Mouse (Mus musculus) frontal cortex, postnatal 14 days (tissue): ENCODE measurements at regions not wholly inside any gene's neighbourhood (a gene's known extent, or its start where the extent isn't known, plus 50 kb on each side); places are given as distances from the start of the nearest gene placed in this dataset.

Experiments used
- DNase-seq, 2 experiments: peaks; one replicate each; pipeline ENCODE4 v3.0.0; 2022; ENCODE audit warnings: low spot score in 2 of 2

GRCm38 (mm10) chr7:36352761-36353160, 345.2 kb upstream of the Tshz3 start:
- no peak for DNase-seq

GRCm38 (mm10) chr7:36350616-36351015, 347.3 kb upstream of the Tshz3 start:
- no peak for DNase-seq

GRCm38 (mm10) chr7:36348195-36348594, 349.7 kb upstream of the Tshz3 start:
- DNase-seq = no peak

DNA sequence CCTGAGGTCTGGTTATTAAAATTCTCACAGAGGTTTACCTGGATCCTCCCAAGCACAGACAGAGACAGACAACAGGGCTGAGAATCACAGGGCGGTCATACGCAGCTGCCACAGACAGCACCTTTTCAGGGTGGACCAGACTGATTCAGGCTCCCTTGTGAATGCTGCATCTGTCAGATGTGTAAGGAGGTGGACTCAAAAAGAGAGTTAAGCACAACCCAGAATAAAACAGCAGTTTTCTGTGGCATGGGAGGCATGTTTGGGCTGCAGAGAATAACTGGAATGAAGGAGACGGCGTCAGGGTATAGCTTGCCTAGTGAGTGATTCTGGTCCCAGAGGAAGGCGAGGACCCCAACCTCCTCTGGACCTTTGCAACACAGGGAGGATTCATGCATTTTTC, 363.1 kb upstream of the Tshz3 start:
- no peak for DNase-seq

- DNase-seq = no peak
Observed at GRCm38 (mm10) chr7:36334091-36334490, 363.8 kb upstream of the Tshz3 start.

DNA sequence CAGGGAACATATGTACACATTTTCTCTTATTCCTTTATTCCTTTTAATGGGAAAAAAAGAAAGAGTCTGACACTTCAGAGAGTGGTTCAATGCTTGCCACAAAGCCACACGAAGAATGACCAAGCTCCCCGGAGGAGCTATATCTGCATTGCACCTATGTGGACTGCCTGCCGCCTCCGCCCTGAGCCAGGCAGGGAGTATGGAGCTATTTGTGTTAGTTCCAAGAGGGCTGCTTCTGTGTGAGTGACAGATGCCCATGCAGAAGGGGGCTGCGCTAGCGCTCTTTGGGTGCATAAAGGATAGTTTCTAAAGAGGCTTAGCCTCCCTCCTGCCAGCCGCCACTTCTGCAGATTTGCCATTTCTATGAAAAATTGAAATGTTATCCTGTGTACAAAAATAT, 365.3 kb upstream of the Tshz3 start:
- no peak for DNase-seq

DNA sequence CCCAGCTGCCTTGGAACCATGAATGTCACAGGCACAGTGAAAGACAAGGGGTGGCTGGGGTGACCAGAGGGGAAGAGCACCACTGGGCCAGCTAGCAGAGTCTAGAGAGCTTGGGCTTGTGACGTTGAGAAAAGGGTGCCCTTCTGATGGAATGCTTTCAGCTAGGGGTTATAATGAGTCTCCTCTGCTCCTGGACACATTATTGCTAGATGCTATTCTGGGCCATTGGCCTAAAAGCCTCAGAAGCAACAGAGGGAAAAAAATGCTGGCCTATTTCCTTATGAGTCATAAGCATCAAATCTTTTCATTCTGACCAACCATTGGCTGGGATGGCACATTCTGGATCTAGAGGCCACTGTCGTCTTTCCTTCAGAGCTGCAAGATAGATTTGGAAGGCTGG, 369.8 kb upstream of the Tshz3 start:
- DNase-seq = no peak

DNA sequence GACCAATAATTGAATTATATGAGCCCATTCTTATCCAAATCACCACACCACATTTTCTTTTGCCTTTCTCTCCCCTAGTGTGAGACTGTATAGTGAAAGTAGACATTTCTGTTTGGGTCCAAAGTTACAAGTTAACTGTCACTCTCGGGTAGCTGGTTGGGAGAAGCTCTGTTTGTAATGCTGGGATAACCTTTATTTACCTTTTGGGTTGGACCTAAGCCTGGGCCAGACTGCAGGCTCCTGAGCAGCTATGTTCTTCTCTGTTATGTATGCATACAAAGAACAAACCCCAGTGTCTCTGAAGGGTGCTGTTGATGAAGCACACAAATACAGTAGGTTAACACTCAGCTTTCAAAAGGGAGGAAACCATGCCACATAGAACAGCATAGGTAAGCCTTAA, 373.9 kb upstream of the Tshz3 start:
- no peak for DNase-seq

DNA sequence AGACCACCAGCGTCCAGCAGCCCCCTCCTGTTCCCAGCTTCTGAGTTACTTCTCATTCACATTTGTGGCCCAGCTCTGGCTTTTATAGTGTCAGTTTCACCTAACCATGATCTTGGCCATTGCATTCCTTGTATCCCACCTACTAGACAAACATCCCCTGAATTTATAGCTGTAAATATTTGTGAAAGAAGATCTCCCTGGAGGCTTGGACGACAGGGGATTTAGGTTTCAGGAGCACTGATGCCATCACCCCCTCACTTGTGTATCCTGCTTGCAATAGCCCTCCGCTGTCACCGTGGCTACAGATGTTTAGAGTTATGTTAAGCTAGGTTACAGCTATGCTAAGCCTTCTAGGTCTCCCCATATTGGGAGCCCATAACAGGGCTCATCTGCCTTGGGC, 375.7 kb upstream of the Tshz3 start:
- DNase-seq = no peak

DNA sequence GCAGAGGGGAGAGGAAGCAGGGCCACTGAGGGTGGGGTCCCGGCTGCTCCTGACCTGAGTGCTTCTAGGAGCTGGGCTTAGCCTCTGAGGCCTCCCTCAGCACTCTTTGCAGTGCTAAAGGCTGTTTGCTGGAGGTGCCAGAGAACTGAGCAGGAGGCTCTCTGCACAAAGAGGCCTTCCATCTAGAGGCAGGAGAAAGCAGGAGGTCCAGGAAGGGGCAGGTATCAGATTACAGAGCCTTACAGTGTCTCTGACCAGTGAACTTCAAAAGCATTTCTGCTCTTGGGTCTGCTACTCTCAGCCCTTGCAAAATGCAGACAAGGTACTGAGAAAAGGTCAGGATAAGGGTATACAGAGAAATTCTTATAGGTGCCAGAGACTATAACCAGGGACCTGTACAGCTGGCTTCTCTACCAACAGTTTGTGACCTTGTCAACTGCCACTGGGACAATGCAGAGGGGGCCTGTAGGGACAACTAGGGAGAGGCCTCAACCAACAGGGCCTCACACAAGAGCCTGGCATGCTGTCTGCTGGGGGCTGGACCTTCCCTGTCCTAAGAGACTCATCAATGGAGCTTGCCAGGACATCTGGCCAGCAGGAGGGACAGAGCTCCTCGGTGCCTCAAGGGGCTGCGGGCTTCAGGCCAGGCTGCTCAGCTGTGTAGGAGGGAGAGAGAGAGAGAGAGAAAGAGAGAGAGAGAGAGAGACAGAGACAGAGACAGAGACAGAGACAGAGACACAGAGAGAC, 380.3 kb upstream of the Tshz3 start:
- DNase-seq = no peak

- no peak for DNase-seq
Observed at GRCm38 (mm10) chr7:36313751-36314150, 384.2 kb upstream of the Tshz3 start.

DNA sequence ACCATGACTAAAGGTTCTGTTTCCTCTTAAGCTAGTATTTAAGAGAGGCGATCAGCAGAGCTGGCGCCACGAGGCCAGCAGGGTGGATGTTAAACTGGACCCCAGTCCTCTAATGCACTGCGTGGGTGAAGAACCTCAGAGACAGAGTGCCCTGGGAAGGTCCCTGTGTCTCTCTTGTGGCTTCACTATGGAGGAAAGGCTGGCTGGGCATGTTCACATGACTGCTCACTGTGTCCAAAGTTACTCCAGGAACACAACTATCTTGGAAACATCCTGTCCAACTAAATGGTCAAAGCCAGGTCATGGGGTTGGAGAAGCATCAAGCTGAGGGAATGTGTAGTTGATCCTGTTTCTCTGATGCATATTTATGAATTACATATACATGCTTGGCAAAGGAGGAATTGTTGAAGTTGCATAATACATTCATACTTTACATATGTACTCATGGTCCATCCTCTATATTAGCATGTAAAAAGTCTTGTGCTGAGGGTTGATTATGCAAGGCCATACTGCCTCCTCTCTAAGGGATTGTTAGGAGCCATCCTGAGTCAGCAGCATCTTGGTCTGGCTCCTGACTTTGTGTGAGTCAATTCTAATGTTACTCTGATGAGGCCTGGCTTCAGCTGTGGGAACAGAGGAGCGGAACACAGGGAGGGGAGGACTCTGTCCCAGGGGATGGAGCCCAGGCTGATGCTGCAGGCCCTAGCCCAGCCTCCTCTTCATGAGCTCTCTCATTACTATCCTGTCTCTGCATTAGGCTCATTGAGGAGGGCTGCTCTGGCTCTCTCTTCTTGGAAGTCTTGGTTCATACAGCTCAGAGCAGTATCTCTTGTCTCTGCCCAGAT, 387.9 kb upstream of the Tshz3 start:
- no peak for DNase-seq

DNA sequence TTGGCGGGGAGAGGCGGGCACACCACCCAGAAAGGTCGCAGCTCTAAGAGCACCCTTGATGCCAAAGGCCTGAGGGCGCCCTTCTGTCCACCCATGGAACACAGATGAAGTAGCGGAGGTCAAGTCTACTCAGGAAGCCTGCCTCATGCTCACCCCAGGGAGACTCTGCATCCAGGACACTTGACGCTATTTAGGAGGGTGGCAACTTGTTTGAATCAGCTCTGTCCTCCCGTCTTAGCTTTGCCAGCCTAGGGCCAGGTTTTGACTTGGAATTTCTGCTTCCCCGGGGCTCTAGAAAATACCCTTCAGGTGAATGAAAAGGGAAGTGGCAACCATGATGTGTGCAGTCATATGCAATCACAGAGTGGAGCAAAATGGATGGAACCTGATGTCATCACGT, 389.2 kb upstream of the Tshz3 start:
- no peak for DNase-seq

- no peak for DNase-seq
Observed at GRCm38 (mm10) chr7:36308106-36308620, 389.8 kb upstream of the Tshz3 start.

DNA sequence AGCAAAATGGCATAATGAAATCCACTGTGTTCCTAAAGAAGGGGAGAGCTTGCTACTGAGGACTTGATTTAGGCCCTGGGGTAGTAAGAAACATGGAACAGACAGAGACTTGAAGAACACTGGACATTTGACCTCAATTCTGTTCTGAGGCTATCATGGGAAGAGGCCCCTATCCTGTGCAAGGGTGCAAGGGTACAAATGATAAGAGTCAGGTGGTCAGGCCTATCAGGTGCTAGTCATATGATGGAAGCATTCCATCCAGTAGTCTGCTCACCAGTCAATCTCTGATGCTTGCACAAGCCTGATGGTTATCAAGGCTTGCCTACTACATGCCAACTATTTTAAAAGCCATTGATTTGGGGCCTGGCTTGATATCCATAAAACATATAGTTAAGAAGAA, 420.6 kb upstream of the Tshz3 start:
- no peak for DNase-seq

- DNase-seq = no peak
Observed at GRCm38 (mm10) chr7:36268966-36269365, 429.0 kb upstream of the Tshz3 start.

DNA sequence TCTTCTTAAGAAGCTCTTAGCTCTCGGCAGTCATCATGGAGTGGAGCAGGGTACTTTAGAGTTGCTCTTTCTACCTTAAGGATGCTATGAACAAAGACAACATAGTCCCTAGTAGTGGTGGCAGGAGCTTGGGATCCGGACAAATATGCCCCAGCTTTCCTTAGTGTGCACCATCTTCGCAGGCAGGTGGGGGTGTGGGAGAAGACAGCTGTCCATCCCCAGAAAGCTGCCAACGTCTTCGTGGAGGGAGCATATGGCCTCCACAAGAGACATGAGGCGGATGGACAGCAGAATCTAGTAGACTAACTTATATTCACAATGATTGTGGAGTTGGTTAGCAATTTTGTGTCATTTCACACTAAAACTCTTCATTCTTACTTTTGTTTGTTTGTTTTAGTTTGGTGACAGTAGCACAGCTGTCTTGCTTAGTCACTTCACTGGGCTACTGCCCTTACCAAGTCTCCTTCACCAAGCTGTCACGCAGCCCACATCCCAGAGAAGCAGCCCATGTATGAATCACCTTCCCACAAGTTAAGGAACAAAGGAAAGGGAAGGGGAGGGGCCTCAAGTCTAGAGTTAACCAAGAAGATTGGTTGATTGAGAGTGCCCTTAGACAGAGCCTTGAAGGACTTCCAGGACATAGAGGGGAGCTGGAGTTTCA, 432.6 kb upstream of the Tshz3 start:
- no peak for DNase-seq

DNA sequence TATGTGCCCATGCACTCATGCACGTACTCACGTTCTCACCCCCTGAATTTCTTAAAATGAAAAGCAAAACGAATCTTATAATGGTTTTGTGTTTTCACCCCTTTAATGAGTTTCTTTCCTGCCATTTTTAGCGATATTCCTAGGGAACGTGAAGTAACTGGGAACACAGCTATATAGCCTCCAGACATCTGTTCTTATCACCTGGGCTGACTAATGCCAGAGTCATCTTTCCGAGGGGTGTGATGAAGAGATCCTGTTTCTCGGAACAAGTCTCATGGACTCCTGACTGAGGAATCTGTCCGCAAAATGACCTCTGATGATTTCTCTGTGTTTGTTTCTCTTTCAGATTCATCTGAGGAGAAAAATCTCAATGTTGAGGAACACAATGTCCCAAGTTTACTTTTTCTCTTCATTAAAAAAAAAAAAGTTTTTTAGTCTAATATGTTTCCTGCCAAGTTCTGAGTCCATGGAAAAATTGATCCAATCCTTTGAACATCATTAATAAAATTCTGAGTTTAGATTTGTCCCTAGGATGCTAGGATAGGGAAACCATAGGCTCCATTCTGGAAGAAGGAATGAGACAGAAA, 435.7 kb upstream of the Tshz3 start:
- no peak for DNase-seq

DNA sequence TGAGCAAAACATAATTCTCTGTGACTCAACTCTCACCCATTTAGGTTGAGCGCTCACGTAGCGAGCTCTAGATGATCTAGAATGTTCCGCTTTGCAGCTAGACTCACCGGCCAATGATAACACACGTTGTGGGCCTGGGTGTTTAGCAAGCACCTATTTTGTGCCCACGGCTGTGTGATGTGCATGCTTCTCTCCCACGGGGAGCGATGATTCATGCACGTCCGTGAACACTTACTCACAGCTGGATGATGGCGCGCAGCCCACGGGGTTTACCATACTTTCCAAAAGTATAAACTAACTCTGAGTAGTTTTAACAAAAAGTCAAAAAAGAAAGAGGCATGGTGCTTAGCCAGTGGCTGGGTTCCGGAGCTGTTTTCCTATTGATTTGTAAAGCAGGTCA, 440.8 kb upstream of the Tshz3 start:
- DNase-seq = peak; percentile 6 to 11

- no peak for DNase-seq
Observed at GRCm38 (mm10) chr7:36247356-36247755, 444.6 kb upstream of the Zfp507 start.

GRCm38 (mm10) chr7:36236673-36237072, 433.9 kb upstream of the Zfp507 start:
- no peak for DNase-seq

GRCm38 (mm10) chr7:36229031-36229430, 426.2 kb upstream of the Zfp507 start:
- no peak for DNase-seq
